Mouse (Mus musculus) liver, embryonic 12.5 days (tissue): ENCODE data around the gene Obscn. TPM values are rescaled to one million over a fixed set of nuclear protein-coding genes. Genes with fewer than 3 reads are reported as not detected.

Experiments used
- microRNA-seq: library from miRNA; unstranded; fragments of <30 nt; microRNA quantifications from one replicate; pipeline ENCODE4, GENCODE M21; 2017
- polyA plus RNA-seq: library from polyadenylated mRNA; unstranded; fragments of >200 nt; fragmentation: Nextera tagmentation; extraction: Ambion mirVana; gene quantifications from 2 replicates; pipeline ENCODE4 v1.2.1, GENCODE M21; 2016

Gene Obscn
- polyA plus RNA-seq, 1 experiment from 2014 or later = 0.51 TPM

Small RNAs within 50 kb of the gene (microRNA-seq; reads per million reads assigned to microRNA genes)
- 2.1 reads per million for gene Gm44313

Other genes with a start within 250 kb of the Obscn start
- gene Zfp39, start 232.2 kb downstream of the Obscn start, polyA plus RNA-seq = 6.1 and 7.1 TPM in 2 replicates
- gene Btnl10, start 218.5 kb downstream of the Obscn start, polyA plus RNA-seq = 9.5 and 10.9 TPM in 2 replicates
- 200 and 207 TPM in 2 replicates for gene Rnf187, start 197.5 kb downstream of the Obscn start, polyA plus RNA-seq
- gene Hist3h2ba, start 187.5 kb downstream of the Obscn start, polyA plus RNA-seq = 5.3 and 5.7 TPM in 2 replicates
- gene Hist3h2a, start 181.7 kb downstream of the Obscn start, polyA plus RNA-seq = 14.3 and 16.9 TPM in 2 replicates
- gene Trim17, start 181.7 kb downstream of the Obscn start, polyA plus RNA-seq = 0.07 and 0.13 TPM in 2 replicates
- gene Trim11, start 158.3 kb downstream of the Obscn start, polyA plus RNA-seq = 11.2 and 11.5 TPM in 2 replicates
- gene Iba57, start 27.3 kb upstream of the Obscn start, polyA plus RNA-seq = 14.2 and 14.5 TPM in 2 replicates
- 0.10 and 0.14 TPM in 2 replicates for gene Gjc2, start 46.8 kb upstream of the Obscn start, polyA plus RNA-seq
- 73.7 and 81.3 TPM in 2 replicates for gene Guk1, start 55.8 kb upstream of the Obscn start, polyA plus RNA-seq
- 78.3 and 82.8 TPM in 2 replicates for gene Mrpl55, start 66.1 kb upstream of the Obscn start, polyA plus RNA-seq
- gene 2310033P09Rik, start 71.9 kb upstream of the Obscn start, polyA plus RNA-seq = 25.1 and 26.6 TPM in 2 replicates
- 341 TPM in 2 replicates for gene Arf1, start 91.9 kb upstream of the Obscn start, polyA plus RNA-seq
- 0.06 TPM in 1 of 2 replicates, not detected in the other for gene Wnt3a, start 154.3 kb upstream of the Obscn start, polyA plus RNA-seq
- gene Wnt9a, start 170.5 kb upstream of the Obscn start, polyA plus RNA-seq = 0.32 and 0.50 TPM in 2 replicates
- not detected in 2 replicates for gene Prss38, start 239.3 kb upstream of the Obscn start, polyA plus RNA-seq